Mouse (Mus musculus): ENCODE measurements around the gene Miga1.

Gene Miga1

DNA sequence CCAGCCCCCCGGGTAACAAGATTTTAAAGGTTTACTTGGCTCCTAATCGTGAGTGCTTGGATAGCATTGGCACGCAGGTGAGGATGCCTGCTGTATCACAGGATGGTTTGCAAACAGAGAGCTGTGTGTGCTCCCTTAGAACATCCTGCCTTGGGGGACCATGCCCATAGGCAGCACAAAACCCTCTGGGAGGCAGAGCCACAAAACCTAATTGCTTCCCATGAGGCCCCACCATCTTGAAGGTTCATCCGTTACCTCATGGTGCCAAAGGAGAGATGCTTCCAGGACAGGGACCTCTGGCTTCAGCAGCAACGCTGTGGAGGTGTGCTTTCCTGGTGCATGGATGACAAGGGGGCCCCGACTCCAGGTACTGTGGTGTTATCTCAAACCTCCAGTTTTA is 68.3 kb downstream of the Miga1 start:
- no peak for TF ChIP-seq POU5F1 (IDR thresholded peaks at IDR 0.05; ENCODE audit: borderline replicate concordance, low read length)
- no peak for TF ChIP-seq NANOG (IDR thresholded peaks at IDR 0.05; ENCODE audit: borderline replicate concordance, low read length)
- no peak for TF ChIP-seq CTCF (conservative IDR thresholded peaks at IDR 0.05; ENCODE audit: low read length)
- Histone ChIP-seq H3K27me3 (ENCODE audit: insufficient read depth, low read length) (peaks cover 3% of the 10 kb centered on the region; the same call in 1 of the 2 replicates), H3K36me3 (ENCODE audit: insufficient read depth, low read length) (peaks cover 18% of the 10 kb centered on the region), H3K4me3 (replicated peaks; ENCODE audit: low read length) (no peak overlapping the region), H3K4me1 (replicated peaks; ENCODE audit: low read depth, low read length) (no peaks in the 10 kb centered on the region), H3K9me3 (ENCODE audit: low read length) (peaks cover 50% of the 10 kb centered on the region)

DNA sequence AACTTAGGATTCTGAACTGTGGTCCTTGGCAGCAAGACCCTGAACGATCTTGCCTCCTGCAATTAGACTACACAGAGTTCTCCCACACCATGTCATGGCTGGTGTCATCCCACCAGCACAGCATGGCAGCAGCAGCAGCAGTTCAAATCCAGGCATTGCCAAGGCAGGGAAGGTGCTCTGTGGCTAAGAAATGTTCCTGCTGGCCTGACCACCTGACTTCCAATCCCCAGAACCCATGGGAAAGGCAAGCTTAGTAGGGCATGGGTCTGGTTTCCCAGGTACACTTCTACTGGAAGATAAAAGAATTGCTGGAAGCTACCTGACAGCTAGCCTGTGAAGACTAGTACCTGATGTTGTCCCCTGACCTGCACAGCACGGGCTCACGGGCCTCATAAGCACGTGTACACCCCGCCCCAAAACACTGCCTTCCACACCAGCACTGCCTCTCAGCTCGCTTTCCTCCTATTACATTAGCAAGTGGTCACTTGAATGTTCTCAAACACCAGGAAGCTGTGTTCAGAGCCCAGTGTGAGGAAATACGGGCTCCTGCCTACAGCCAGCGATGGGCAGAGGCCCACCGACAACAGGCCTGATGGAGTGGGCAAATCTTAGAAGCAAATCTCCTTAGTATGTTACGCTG is 69.0 kb downstream of the Miga1 start:
- Histone ChIP-seq H3K4me3 (replicated peaks; ENCODE audit: low read length) (no peak overlapping the region), H3K4me1 (replicated peaks; ENCODE audit: low read depth, low read length) (peaks cover 1% of the 10 kb centered on the region; the same call in 1 of the 2 replicates), H3K36me3 (ENCODE audit: insufficient read depth, low read length) (peaks cover 12% of the 10 kb centered on the region), H3K9me3 (ENCODE audit: low read length) (peaks cover 50% of the 10 kb centered on the region), H3K27me3 (ENCODE audit: insufficient read depth, low read length) (peaks cover 8% of the 10 kb centered on the region)
- TF ChIP-seq POU5F1 (IDR thresholded peaks at IDR 0.05; ENCODE audit: borderline replicate concordance, low read length) (no peak), CTCF (conservative IDR thresholded peaks at IDR 0.05; ENCODE audit: low read length) (no peak), NANOG (IDR thresholded peaks at IDR 0.05; ENCODE audit: borderline replicate concordance, low read length) (no peak)

GRCm38 (mm10) chr3:152268099-152268498 is 72.1 kb downstream of the Miga1 start:
- H3K4me3 ChIP-seq (replicated peaks; ENCODE audit: low read length): no peak overlapping the region
- no peaks in the 10 kb centered on the region; the same call in 1 of the 2 replicates for H3K36me3 ChIP-seq (ENCODE audit: insufficient read depth, low read length)
- H3K9me3 ChIP-seq (ENCODE audit: low read length): peaks cover 50% of the 10 kb centered on the region
- TF ChIP-seq NANOG (IDR thresholded peaks at IDR 0.05; ENCODE audit: borderline replicate concordance, low read length): no peak
- no peak for TF ChIP-seq POU5F1 (IDR thresholded peaks at IDR 0.05; ENCODE audit: borderline replicate concordance, low read length)
- no peak for TF ChIP-seq CTCF (conservative IDR thresholded peaks at IDR 0.05; ENCODE audit: low read length)
- H3K4me1 ChIP-seq (replicated peaks; ENCODE audit: low read depth, low read length): peaks cover 20% of the 10 kb centered on the region
- peaks cover 35% of the 10 kb centered on the region for H3K27me3 ChIP-seq (ENCODE audit: insufficient read depth, low read length)

DNA sequence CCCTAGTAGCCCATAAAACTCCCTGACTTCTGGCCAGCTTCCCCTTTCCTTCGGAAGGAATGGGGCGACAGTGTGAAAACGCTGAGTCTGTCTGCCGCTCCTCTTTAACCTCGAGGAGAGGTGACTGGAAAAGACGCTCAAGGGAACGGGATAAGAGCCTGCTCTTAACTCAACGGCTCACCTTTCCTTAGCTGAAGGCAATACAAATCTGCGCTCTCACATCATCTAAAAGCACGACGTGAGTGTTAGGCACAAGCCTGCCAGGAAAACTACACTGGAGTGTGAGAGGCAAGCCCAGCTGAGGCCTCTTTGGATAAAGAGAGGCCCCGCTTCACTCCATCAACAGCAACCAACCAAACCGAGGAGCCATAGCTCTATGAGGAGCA is 74.2 kb downstream of the Miga1 start, which contains the start of gene Nexn:
TSS of gene Nexn (minus strand) at position 315 of the 386 bp plus-strand sequence.
- H3K9me3 ChIP-seq (ENCODE audit: low read length): peaks cover 42% of the 10 kb centered on the region
- H3K4me3 ChIP-seq (replicated peaks; ENCODE audit: low read length): peak within 1 kb of the TSS; percentile 81
- TF ChIP-seq CTCF (conservative IDR thresholded peaks at IDR 0.05; ENCODE audit: low read length): no peak
- H3K27me3 ChIP-seq (ENCODE audit: insufficient read depth, low read length): peaks cover 45% of the 10 kb centered on the region
- H3K4me1 ChIP-seq (replicated peaks; ENCODE audit: low read depth, low read length): peaks cover 41% of the 10 kb centered on the region
- no peaks in the 10 kb centered on the region; the same call in 1 of the 2 replicates for H3K36me3 ChIP-seq (ENCODE audit: insufficient read depth, low read length)

GRCm38 (mm10) chr3:152265351-152266035 is 74.7 kb downstream of the Miga1 start:
- peak overlapping the region; percentile 81 for H3K4me3 ChIP-seq (replicated peaks; ENCODE audit: low read length)
- peaks cover 45% of the 10 kb centered on the region for H3K27me3 ChIP-seq (ENCODE audit: insufficient read depth, low read length)
- H3K9me3 ChIP-seq (ENCODE audit: low read length): peaks cover 36% of the 10 kb centered on the region
- TF ChIP-seq CTCF (conservative IDR thresholded peaks at IDR 0.05; ENCODE audit: low read length): no peak
- TF ChIP-seq POU5F1 (IDR thresholded peaks at IDR 0.05; ENCODE audit: borderline replicate concordance, low read length): no peak
- TF ChIP-seq NANOG (IDR thresholded peaks at IDR 0.05; ENCODE audit: borderline replicate concordance, low read length): no peak
- H3K36me3 ChIP-seq (ENCODE audit: insufficient read depth, low read length): no peaks in the 10 kb centered on the region; the same call in 1 of the 2 replicates
- H3K4me1 ChIP-seq (replicated peaks; ENCODE audit: low read depth, low read length): peaks cover 41% of the 10 kb centered on the region

GRCm38 (mm10) chr3:152264830-152265229 is 75.4 kb downstream of the Miga1 start:
- H3K4me3 ChIP-seq (replicated peaks; ENCODE audit: low read length): peak overlapping the region; percentile 81
- peaks cover 30% of the 10 kb centered on the region for H3K9me3 ChIP-seq (ENCODE audit: low read length)
- H3K27me3 ChIP-seq (ENCODE audit: insufficient read depth, low read length): peaks cover 45% of the 10 kb centered on the region
- TF ChIP-seq POU5F1 (IDR thresholded peaks at IDR 0.05; ENCODE audit: borderline replicate concordance, low read length) (no peak), NANOG (IDR thresholded peaks at IDR 0.05; ENCODE audit: borderline replicate concordance, low read length) (no peak), CTCF (conservative IDR thresholded peaks at IDR 0.05; ENCODE audit: low read length) (no peak)
- H3K36me3 ChIP-seq (ENCODE audit: insufficient read depth, low read length): no peaks in the 10 kb centered on the region; the same call in 1 of the 2 replicates
- peaks cover 44% of the 10 kb centered on the region for H3K4me1 ChIP-seq (replicated peaks; ENCODE audit: low read depth, low read length)

DNA sequence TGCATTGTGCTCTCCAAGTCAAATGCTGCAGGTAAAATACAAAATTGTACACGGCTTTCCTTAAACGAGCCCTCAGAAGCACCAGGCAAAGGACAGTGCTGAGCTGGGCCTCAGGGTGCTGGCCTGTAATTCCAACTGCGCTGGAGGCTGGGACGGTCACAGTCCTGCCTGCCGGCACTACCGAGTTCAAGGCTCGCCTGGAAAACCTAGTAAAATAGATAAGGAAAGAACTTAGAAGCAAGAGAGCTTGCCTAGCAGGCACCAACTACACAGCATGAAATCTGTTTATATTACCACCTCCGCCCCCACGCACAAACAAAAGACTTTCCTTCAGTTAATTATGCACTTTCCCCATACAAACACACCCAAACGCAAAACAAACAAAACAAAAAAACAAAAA is 75.8 kb downstream of the Miga1 start:
- no peaks in the 10 kb centered on the region; the same call in 1 of the 2 replicates for H3K36me3 ChIP-seq (ENCODE audit: insufficient read depth, low read length)
- H3K9me3 ChIP-seq (ENCODE audit: low read length): peaks cover 25% of the 10 kb centered on the region
- 0 out of 2 replicates have a peak overlapping the region, but pooled peaks have one; percentile 81 for H3K4me3 ChIP-seq (replicated peaks; ENCODE audit: low read length)
- TF ChIP-seq POU5F1 (IDR thresholded peaks at IDR 0.05; ENCODE audit: borderline replicate concordance, low read length) (no peak), CTCF (conservative IDR thresholded peaks at IDR 0.05; ENCODE audit: low read length) (no peak), NANOG (IDR thresholded peaks at IDR 0.05; ENCODE audit: borderline replicate concordance, low read length) (no peak)
- peaks cover 45% of the 10 kb centered on the region for H3K27me3 ChIP-seq (ENCODE audit: insufficient read depth, low read length)
- H3K4me1 ChIP-seq (replicated peaks; ENCODE audit: low read depth, low read length): peaks cover 47% of the 10 kb centered on the region

DNA sequence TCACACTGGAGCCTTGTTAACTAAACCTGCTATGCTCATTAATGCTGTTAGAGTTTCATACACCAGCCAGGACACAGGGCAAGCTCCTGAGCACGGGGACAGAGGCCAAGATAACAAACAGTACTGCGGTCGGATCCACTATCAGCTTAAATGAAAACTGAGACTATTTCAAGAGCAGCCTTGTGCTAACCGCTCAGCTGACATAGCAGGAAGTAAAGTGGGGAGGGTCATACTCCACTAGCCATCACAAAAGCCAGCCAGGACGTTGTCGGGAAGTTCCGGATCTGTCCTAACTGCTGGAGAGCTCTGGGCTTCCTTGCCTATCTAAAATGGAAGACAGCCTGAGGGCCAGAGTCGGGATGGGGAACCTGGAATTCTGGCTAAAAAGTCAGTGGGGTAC is 78.3 kb downstream of the Miga1 start:
- peaks cover 42% of the 10 kb centered on the region for H3K27me3 ChIP-seq (ENCODE audit: insufficient read depth, low read length)
- H3K36me3 ChIP-seq (ENCODE audit: insufficient read depth, low read length): no peaks in the 10 kb centered on the region
- no peak for TF ChIP-seq CTCF (conservative IDR thresholded peaks at IDR 0.05; ENCODE audit: low read length)
- peaks cover under 1% of the 10 kb centered on the region; the same call in 1 of the 2 replicates for H3K9me3 ChIP-seq (ENCODE audit: low read length)
- peaks cover 47% of the 10 kb centered on the region for H3K4me1 ChIP-seq (replicated peaks; ENCODE audit: low read depth, low read length)
- H3K4me3 ChIP-seq (replicated peaks; ENCODE audit: low read length): no peak overlapping the region

All from E14TG2a.4 (cell line).